Mouse (Mus musculus) heart, adult 2 months (tissue): ENCODE measurements at regions not wholly inside any gene's neighbourhood (a gene's known extent, or its start where the extent isn't known, plus 50 kb on each side); places are given as distances from the start of the nearest gene placed in this dataset.

Experiments
- CTCF ChIP-seq: fragments of 200-600 bp; IDR thresholded peaks from 2 replicates; pipeline ENCODE4 v1.8.1; 2022; ENCODE audit warnings: antibody characterized with exemption, mild to moderate bottlenecking, moderate library complexity
- POLR2A ChIP-seq: fragments of 200-500 bp; IDR thresholded peaks from 2 replicates; pipeline ENCODE4 v1.6.1; 2011; ENCODE audit warnings: mild to moderate bottlenecking, low read depth, low read length, control low read depth; ENCODE audit not compliant: insufficient read depth

GRCm38 (mm10) chr15:40448623-40449022 lies 314.5 kb downstream of the 9330182O14Rik start:
- TF ChIP-seq CTCF (no peak), POLR2A (no peak)
